Mouse (Mus musculus) pancreas, adult 10 weeks (tissue): ENCODE measurements around the gene Tmem231. TPM values are rescaled to one million over a fixed set of nuclear protein-coding genes. Genes with fewer than 3 reads are reported as not detected.

ENCODE experiments used
- polyA plus RNA-seq: library from polyadenylated mRNA; stranded (reverse); fragments of 350-450 nt; fragmentation: Illumina TruSeq; extraction: RNeasy Lipid Tissue Mini Kit (QIAGEN cat#74804); gene quantifications from one replicate; pipeline ENCODE4 v1.2.3, GENCODE M21; 2015; ENCODE audit warnings: low read depth, low replicate concordance; ENCODE audit not compliant: insufficient read depth

Tmem231 gene
- polyA plus RNA-seq, result 1.6 TPM

DNA sequence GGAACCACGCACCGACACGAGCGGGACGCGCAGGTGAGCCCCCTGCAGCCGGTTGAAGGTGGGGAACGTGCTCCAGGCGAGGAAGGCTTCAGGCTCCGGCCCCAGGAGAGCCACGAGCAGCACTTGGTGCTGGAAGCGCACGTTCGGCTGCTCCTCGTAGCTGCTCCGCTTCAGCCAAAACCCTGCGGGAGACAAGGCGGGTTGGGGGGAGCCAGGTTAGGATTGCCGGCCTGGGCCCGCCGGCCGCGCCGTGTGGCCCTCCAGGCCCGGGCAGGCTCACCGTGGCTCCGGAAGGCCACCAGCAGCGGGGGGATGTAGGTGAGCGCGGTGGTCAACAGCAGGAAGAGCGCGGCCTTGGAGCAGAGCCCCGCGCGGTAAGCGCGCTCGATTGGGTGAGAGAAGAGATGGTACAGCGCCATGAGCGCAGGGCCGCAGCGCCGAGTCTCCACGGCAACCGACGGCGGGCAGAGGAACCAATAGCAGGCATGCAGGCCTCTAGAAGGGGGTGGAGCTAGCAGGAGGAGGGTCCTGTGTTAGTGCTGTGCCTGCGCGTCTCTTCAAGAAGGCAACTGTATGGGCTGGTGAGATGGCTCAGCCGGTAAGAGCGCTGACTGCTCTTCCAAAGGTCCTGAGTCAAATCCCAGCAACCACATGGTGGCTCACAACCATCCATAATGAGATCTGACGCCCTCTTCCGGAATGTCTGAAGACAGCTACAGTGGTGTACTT, at the start of gene Tmem231:
Gene Tmem231, minus strand, starts transcription at position 534 of the 729 bp plus-strand sequence.

DNA sequence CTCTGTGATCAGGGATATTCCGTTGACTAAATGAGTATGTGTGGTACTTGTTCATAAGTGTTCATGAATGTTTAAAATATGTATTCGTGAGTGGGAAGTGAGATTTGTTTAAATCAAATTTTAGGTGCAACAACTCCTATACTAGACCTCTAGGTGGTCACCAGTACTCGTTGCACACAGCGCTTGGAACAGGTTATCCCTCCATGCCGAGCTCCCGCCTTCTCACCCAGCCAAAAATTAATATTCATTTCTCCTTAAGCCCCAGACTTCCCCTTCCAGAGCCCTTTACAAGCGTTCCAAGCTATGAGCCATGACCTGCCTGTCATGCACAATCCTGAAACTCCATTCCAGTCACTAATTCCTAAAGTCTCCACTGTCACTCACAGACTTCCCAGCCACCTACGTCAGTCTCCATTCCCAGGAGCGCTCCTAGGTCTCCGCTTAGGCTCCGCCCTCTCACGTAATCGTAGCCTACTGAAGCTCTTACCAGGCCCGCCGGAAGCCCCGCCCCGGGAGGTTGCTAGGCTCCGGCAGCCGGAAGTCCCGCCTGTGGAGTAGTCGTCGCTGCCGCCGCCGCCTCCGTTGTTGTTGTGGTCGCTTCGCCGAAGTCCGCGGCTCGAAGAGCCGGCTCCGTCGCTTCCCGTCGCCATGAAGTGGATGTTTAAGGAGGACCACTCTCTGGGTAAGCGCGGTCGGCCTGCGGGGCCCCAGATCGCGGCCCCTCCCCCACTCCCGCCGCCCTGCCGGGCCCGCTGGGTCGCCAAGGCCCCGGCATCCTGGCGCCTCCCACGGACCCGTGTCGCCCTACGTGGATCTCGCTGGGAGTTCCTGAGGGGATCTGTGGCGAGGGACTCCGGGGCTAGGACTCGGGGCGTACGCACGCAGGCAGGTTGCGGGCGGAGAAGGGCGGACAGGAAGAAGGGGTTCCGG, 6.8 kb upstream of the Tmem231 start, which contains the start of gene Gabarapl2:
Gene Gabarapl2, plus strand, starts transcription at position 533 of the 930 bp plus-strand sequence.

DNA sequence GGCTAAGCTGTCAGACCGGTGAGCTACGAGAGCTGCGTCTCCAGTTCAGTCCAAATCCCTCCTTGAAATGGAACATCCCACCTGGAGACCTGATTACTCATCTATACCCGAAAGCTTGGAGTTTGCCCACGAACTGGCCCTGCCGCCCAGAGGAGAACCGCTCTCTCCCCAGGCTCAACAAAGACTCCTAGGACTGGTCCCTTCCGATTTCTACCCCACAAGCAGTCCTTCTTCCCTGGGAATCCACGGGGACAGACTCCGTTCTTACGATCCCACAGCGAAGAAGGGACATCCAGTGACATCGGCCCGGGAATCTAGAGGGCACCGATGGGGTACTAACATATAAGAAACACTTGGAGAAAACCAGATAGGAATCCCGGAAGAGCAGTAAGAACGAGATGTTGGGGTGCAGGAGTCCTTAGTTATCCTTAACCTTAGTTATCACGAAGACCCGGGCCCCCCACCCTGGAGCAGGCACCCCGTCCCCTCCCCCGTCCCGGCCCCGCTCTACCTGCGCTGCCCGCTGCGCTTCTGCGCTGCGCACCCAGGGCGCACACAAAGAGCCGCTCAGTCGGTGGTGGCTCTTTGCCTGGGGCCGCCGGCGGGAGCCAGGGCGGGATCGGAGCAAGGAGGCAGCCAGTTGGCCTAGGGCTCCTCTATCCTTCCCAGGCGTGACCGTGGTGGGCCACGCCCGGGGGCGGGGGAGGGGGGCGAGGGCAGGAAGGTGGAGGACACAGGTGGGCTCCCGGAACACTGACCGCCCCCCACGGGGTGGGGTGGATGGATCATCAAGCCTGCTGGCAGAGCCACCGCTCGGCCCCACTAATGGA, 23.8 kb downstream of the Tmem231 start, which contains the start of gene Chst5:
Gene Chst5, minus strand, starts transcription at position 827 of the 830 bp plus-strand sequence.

DNA sequence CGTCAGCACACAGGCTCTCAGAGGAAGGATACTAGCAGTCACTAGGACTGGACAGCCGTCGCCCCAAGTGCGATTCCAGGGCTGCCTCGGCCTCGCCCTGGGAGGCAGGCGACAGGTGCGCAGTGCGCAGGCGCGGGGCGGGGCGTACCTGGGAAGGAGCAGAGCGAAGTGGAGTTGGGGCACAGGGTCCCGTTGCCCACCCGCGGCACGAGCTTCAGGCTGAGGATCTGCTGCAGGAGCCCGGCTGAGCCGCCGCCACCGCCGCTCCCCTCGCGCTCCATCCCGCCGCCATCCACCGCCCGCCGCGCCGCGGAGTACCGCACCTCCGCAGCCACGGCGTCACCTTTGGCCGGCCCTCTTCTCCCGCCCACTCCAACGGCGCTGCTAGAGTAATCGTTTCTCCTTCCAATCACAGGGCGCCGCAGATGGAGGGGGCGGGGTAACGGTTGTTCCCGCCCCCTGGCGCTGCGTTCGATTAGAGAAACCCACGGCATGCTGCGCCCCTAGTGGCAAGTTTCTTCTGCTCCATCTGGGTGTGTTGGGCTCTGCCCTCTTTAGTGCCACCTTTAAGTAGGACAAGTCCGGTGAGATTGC, 57.2 kb downstream of the Tmem231 start, which contains the start of gene Tmem170:
Gene Tmem170, minus strand, starts transcription at position 396 of the 594 bp plus-strand sequence.

Other genes with a start within 250 kb of the Tmem231 start
- 71,947 TPM for gene Ctrb1, start 242.9 kb downstream of the Tmem231 start, polyA plus RNA-seq
- gene Bcar1, start 190.1 kb downstream of the Tmem231 start, polyA plus RNA-seq, result 8.4 TPM
- gene Cfdp1, start 79.6 kb downstream of the Tmem231 start, polyA plus RNA-seq, result 28.2 TPM
- 4.8 TPM for gene Tmem170, start 57.1 kb downstream of the Tmem231 start, polyA plus RNA-seq
- gene Chst5, start 23.4 kb downstream of the Tmem231 start, polyA plus RNA-seq, result not detected
- 31.6 TPM for gene Gabarapl2, start 6.8 kb upstream of the Tmem231 start, polyA plus RNA-seq
- 1.5 TPM for gene Adat1, start 58.4 kb upstream of the Tmem231 start, polyA plus RNA-seq
- 21.5 TPM for gene Kars, start 77.4 kb upstream of the Tmem231 start, polyA plus RNA-seq
- gene Terf2ip, start 77.5 kb upstream of the Tmem231 start, polyA plus RNA-seq, result 3.3 TPM
- not detected for gene Gm6793, start 81.2 kb upstream of the Tmem231 start, polyA plus RNA-seq